Mouse (Mus musculus): ENCODE data around the gene Trhde.

Gene Trhde

DNA sequence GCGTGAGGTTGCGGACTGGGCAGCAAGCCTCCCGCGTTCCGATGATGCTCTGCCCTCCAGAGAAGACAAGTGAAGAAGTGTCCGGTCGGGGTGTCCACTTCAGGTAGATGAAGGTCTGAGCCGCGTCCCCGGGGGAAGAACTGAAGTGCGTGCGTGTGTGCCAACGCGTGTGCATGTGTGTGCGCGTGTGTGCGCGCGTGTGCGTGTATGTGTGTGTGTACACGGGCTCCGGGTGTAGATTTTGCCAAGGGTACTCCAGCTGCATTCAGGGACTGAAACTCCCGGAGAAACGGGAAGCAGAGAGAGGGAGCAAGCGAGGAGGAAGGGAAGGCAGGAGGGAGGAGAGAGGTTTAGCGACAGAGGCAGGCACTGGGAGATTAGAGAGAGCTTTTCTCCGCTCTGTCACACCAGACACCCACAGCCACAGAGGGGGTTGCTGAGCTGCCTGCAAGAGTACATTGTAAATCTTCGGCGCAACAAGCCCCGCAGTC is at the start of gene Trhde:
TSS of gene Trhde (minus strand) at position 147 of the 491 bp plus-strand sequence.
- no peak for DNase-seq

DNA sequence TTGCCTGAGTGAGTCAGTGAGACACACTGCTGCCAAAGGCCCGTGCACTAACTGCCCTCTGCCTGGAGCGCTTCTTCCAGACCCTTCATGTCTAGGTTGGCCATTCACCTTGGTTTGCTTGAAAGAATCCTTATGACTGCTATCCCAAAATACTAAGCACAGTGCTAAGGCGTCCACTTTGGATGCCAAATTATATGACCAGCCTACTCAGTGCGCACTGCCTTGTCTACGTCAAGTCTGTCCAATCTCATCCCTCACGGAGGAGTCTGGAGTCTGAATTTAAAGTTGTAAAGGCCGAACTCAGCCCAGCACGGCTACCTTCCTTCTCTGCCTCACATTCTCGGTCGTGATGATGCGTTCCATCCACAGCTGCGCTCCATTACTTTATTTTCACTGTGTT is 39.9 kb upstream of the Trhde start:
- no peak for DNase-seq

DNA sequence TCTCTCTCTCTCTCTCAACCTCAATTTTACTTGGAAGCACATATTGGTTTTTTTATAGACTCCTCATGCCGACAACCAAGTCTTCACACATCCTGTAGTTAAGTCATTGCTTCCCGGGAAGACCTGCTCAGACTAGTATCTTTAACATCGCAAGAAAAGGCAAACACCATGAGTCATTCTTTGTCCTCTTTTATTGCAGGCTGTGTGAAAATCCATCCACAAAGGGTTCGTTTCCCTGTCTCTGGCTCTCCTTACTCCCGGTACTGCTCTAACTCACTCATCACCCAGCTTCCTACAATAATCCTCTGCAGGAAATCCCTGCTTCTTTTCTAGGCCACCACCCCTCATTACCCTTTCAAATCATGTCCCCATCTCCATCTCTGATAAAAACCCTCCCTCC is 39.3 kb upstream of the Trhde start:
- DNase-seq, result no peak

DNA sequence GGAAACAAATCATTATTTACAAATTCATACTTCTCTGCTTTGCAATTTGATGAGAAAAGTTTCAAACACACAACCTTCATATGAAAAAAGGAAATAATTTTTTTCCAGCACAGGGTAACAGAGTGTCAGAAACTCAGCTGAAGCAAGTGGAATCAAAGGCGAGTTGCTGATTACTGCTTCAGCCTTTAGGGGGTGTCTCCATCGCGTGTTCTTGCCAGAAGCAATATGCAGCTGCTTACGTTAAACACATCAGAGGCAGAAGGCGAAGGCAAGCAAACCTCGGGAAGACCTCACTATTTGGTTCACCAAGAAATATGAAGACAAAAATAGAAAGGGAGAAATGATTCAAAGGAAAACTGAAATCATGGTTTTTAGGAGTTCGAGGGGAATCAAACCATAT is 29.2 kb upstream of the Trhde start:
- no peak for DNase-seq

DNA sequence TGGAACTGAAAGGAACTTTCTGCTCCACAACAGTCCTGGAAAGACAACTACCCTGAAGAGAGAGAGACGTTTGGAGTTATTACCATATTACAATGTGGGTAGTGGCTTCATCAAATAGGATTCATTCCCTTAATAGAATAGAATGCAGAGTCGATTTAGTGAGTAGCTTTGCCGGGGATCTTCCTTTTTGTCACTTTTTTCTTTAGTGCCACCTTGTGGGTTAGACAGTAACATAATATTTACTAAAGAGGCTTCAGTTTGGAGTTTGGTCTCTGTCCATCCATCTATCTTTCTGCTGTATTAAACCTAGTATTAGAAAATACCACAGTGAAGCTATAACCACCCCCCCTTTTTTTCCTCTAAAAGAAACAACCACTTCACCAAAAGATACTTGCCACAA is 6.7 kb upstream of the Trhde start:
- DNase-seq, result no peak

DNA sequence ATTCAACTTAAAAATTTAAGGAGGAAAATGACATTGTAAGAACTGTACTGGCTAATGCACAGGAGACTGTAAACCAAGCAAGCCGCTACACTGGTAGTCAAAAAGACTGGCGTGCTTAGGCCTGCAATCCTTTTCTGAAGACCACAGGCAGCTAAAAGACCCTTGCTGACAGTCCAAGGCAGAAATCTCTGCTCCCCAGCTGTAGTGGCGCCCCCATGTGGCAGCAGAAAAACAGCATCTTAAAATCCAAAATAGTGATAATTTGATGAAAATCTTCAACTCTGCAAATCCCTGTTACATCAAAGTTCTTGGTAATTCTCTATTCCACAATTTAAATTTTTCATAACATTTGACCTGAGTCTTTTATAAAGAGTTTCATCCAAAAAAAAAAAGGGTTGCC is 3.8 kb upstream of the Trhde start:
- DNase-seq, result no peak

DNA sequence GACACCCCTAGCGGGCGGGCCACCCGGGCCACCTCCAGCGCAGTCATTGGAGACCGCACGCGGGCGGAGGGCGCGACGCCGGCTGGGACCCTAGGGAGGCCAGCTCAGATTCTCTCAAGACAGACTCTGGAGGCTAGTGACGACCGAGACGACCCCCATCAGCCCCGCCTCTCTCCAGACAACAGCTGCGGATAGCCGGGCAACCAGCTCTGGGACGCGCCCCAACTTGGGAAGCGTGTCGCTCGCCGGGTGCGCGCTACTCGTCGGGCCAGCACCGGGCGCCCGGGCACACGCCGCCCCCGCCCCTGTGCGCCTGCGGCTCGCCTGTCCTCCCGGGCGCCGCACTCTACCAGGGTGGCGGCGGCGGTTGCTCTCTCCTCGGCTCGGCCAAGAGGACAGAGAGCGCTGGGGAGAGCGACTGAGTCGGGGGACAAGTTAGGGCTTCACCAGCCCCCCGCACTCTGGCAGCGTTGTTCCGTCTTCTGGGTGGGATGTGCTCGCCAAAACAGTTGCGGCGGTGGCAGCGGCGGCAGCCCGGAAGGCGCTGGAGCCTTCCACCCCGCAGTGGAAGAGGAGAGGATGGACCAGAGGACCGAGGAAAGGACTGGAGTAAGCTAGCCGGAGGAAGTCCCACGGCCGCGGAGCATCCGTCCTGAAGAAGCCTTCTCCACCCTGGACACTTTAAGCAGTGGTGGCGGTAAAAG is 498 bp downstream of the Trhde start:
- DNase-seq, result no peak

DNA sequence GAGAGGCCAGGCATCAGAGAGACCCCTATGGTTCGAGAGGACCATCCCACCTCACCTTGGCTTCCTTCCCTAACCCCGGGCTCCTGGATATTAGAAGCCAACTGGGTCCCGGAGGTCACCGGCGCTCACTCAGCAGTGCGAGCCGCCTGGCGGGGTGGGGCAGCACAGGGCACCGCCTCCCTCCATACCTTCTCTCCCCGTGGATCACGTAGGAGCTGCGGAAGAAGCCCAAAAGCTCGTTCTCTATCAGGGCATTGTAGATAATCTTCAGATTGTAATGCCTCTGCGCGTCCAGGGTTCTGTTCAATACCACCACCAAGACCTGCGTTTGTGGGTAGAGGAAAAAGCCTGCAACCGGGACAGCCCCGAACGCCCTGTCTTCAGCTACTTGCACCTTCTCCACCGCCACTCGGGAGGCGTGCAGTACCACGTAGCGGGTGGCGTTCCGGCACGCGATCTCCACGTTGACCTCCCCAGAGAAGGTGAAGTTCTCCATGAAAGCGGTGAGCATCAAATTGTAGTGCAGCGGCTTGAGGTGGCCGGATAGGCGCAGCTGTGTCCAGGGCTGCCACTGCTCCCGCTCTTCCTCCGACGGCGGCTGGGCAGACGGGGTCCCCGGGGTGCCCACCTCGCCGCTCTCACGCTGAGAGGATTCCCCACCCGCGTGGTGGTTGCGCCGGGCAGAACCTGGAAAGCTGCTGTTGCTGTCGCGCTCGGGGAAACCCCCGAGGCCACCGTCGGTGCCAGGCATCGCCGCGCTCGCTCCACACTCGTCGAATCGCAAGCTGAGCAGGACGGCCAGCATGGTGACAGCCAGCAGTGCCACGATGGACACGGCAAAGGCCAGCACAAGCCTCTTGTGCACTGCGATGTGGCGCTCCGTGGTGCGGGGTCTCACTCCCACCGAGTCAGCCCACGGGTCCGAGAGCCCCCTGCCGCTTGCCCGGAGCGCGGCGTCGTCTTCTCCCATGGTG is 1.5 kb downstream of the Trhde start:
- no peak for DNase-seq

DNA sequence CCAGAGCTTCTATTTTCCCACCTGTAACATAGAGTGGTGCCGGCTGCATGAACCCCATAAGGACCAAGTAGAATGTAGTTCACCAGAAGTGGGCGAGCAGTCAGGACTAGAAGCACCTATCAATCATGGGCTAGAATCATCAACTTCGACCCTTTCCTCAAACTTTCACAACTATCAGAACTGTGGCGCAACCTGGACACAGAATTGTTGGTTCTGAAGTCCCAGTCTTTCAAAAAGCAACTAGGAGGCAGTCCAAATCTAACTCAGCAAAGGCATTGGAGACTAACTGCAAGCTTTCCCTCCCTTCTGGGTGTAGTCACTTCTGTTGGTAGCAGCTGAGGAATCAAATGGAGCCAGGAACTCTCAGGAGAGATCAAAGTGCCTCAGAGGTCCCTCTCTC is 2.6 kb downstream of the Trhde start:
- DNase-seq, result no peak

DNA sequence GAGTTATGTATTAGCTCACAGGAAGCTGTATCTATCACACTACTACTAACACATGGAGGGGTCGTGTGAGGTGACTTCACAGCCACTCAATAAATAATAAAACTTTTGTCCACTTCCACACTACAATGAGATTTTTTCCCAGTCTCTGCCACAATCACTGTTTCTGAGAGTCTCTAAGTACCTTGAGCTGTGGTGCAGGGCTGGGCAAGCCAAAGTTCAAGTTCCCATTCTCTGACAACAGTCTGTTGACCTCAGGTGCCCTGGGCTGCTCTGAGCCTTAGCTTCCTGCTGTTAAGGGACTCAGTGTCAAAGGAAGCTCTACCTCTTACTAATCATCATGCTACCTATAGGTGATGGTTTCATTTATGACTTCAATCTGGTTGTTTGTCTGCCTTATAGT is 3.3 kb downstream of the Trhde start:
- DNase-seq, result no peak

DNA sequence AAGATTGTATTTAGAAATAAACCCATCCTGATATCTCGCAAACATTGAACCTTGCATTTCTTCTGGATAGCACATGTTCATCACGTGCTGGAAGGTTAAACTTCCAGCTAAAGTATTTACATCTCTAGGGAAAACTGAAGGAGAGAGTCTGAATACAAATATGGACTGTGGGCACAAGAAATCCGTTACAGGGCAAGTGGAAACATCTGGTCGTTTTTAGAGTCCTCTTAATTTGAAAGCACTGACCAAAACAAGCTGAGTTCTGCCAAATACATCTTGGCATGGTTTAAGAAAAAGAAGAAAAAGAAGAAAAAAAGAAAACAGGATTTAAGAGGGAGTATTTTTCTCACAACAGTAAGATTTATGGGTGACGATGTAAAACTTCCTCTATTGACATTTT is 3.9 kb downstream of the Trhde start:
- no peak for DNase-seq

DNA sequence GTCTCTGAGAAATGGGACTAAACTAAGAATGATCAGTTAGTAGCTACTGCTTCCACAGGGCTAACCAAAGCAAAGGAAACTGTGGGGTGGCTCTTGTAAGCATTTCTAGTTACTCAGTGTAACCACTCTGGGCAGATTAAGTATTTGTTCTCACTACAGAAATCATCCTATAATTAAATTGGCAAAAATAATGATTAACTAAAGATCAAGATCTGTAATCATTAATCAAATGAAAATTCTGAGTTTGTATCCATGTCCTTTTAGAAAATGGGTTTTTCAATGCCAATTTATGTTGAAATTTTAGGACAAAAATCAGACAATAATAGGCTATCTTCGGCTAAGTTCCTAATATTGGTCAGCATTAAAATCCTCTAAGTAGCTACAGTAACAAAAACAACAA is 4.4 kb downstream of the Trhde start:
- DNase-seq, result no peak

DNA sequence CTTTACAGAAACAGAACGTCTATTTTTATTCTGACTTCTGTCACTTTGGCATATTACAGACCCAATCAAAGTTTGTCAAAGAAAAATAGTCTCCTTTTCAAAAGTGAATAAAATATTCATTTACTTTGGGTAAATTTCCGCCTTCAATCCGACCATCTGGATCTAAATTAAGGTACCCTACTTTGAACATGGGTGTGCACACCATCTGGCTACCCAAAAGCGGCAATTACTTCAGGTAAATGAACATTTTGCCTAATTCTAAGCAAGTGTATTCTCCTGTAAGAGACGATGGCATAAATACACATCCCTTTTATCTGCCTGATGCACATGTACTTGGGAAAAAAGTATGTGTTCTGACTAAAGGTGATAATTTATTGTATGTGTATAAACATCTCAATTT is 5.2 kb downstream of the Trhde start:
- DNase-seq, result no peak

DNA sequence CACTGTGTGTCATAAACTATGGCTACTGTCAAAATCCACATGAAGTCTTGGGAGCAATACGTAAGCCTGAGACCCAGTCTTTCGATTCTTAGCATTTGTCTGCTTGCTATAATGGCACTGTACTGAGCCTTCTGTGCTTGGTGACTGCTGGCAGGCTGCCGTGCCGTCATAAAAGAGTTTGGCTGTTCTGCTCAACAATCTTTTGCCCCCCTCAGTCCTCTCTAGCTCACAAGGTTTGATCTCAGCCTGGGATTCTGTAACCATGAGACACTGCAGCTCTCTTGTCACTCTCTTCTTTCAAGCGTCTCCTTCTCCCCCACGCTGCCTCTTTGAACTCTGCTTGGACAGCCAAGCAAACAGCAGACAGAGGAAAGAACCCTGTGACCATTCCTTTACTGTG is 7.9 kb downstream of the Trhde start:
- DNase-seq, result no peak

DNA sequence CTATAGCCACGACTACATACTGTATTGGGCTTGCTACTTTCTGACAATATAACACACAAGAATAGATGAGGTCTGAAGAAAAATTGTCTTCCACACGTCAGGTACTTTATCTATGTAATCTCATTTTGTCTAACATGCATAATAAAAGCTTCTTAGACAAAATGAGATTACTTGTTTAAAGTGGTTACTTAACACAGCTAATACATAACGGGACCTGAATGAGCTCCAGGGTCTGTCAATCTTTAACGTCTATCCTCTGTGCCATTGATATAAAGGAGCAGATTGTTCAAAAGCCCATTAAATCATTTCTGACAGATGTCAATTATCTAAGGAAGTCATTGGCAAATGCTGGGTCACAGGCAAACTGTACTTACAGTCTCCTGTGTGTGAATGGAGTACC is 36.2 kb downstream of the Trhde start:
- no peak for DNase-seq

DNA sequence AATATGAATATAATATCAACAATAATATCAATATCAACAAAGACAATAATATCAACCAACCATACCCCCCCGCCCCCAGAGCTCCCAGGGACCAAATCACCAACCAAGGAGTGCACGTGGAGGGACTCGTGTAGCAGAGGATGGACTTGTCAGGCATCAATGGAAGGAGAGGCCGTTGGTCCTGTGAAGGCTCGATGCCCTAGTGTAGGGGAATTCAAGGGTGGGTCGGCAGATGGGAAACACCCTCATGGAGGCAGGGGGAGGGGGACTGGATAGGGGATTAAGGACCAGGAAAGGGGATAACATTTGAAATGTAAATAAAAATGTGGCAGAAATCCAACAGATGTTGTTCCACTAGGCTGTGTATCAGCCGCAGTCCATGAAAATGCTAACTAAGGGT is 40.0 kb downstream of the Trhde start:
- no peak for DNase-seq

DNA sequence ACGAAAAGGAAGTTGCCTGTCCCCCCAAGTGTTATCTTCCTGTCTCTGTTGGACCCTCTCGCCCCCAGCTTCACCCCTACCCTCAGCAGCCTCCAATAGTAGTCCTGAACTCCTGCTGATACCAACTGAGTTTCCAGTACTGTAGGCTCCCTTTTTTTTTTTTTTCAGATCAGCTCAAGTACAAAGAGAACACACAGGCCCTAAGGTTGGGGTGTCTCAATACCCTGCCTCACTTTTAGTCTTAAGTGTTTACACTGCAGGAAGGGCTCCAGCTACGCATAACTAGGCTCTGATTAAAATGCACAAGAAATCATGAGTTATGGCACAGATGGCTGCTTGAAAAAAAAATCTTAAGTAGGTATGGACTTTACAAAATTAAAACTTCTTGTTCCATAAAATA is 42.9 kb downstream of the Trhde start:
- no peak for DNase-seq

DNA sequence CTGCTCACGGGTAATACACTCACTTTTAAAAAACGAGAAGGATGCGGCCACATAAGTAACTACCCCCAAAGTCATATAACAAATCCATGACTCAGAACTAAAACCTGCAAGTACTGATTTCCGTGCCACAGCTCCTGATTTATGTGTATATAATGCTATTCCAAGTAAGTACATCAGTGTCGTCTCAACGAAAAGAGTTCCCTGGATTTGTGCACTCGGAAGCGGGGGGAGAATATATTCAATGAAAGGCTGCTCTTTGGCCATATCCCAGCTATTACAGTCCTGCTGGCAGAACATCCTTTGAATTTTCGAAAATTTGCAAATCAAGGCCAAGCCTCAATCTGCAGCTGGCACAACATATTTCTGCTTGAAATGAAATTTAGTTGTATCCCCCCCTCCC is 43.5 kb downstream of the Trhde start:
- DNase-seq, result no peak

DNA sequence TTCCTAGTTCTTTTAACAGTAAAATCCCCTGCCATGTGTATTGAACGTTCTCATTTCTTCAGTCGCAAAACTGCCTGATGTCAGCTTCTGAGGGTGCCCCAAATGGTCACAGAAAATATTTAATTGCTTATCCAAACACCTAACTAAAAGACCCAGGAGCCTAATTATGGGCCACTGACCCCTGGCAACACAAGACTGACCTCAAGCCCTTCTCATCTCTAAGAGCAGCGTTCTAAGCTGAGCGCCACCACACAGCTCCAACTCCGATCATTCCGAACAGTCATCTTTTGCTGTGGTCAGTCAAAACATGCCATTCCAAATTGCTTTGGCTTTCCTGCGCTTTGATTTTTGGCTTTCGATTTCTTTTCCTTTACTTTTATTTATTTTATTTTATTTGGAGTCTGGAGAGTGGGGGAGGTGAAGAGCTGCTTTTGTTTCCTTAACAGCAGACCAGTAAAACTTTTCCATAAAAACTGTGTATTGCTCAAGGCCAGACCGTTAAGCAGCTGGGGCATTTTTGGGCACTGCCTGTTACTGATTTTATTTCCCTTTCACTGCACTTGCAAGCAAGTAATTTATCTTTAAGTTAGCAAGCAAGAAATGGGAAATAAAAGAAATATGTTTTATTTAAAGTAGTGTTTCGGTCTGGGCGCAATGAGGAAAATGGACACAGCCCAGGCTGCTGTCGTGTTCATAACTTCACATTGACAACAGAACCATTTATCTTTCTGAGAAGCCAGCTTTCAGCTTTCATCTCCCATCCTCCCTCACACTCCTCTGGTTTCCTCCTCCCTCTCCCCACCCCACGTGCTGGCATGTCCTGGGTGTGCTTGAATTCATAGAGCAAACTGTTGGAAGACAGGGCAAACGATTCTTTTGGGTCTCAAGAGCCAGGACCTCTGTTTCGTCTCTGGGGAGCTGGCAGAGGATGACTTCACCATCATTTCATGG is 59.1 kb downstream of the Trhde start:
- DNase-seq, result no peak

DNA sequence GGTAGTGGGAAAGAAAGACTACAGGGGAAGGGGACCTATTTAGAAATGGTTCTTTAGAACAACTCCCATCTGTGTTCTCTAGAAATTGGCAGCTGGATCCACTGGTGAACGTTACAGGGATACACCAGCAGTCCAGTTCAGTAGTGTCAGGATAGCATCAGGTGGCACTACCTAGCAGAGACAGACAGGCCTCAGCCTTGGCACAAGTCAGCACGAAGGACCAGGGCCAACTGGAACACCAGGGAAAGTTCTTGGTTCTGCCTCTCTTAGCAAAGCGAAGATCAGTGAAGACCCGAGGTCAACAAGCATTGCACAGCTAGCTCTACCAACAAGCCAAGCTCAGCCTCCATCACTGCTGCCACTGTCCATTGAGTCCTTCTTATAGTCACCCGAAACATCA is 62.2 kb downstream of the Trhde start:
- no peak for DNase-seq

DNA sequence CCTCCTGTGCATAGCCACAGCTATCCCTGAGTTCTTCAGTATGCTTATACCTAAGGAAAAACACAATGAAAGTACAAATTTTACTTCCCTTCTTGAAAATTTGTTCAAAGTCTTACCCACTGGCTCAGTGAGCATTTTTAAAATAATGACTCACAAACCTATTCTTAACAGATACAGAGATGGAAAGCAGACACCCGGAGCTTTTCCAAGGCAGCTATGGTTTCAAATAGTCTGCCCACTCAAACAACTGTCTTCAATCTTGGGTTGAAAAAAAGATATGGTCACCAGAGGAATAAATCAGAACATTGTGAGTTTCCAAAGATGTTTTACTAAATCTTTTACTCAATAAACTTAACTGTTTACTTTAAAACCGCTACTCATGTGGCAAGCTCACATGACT is 64.5 kb downstream of the Trhde start:
- no peak for DNase-seq

DNA sequence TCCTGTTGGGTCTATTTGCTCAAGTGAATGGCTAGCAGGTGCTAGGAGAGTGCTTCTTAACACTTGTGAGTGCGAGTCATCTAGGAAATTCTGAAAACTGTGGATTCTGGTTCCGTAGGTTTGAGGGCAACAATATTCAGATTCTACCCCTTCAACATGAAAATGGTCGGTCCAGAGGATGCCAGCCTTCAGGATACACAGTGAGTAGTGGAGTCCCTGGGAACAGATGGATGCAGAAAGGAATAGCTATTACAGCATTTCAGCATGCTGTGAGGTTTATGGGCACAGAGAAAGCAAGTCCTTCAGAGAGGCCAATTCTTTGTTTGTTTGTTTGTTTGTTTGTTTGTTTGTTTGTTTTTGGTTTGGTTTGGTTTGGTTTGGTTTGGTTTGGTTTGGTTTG is 65.7 kb downstream of the Trhde start:
- no peak for DNase-seq

DNA sequence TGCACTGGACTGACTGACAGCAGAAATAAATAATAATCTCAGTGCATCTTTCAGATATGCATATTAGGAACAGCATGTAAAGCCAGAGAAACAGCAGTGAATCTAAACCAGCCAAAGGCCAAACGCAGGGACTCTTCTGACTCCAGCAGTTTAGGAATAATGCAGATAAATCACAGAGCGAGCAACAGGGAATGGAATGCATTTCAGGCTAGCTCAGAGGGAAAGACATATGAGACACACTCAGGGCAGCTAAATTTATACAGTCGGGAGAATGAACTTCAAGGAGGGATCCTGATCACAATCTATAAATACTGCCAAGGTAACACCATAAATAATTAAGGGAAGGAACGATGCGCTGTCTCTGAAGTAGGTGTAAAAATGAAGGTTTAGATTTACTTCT is 66.4 kb downstream of the Trhde start:
- DNase-seq, result no peak

Data from spleen, adult 18-20 months (tissue).